Mouse (Mus musculus) induced T-regulatory cell, adult 2 months (primary cell): ENCODE measurements around the gene Suclg1.

Experiments used
- DNase-seq: peaks from one replicate; pipeline ENCODE4 v3.0.0-alpha.2; 2012; ENCODE audit warnings: low read depth

Suclg1 gene

DNA sequence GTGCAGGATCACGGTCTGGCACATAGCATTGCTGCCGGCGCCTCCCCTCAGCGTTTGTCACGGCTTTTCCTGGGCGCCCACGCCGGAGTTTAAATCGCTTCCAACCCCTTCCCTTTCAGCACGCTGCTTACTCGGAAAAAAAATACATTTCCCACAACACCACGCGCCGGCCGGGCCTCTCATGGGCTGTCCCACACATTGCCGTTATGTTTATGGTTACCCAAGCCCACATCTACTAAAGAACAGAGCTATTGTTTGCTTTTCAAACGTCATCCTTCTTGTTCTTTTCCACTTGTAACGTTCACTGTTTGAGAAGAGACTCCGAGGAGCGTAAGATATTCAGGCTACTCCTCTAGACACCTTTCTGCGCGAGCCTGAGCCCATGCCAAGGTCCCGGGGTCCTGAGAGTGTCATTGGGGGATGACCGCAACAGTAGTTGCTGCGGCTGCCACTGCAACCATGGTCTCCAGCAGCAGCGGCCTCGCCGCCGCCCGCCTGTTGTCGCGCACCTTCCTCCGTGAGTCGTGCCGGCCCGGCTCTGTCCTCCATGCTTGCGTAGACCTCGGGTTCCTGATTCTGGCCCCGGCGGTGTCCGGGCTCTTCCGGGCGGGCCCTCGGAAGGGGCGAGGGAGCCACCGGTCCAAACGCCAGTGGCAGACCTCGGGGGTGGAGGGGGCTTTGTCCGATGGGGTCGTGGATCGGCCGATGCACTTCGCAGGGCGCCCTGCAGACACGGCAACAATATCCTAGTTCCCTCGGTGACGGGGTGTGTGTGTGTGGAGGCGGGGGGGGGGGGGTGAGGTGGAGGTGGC is at the start of gene Suclg1:
TSS of gene Suclg1 (plus strand) at position 146 of the 812 bp plus-strand sequence.
- DNase-seq = peak; percentile 95

DNA sequence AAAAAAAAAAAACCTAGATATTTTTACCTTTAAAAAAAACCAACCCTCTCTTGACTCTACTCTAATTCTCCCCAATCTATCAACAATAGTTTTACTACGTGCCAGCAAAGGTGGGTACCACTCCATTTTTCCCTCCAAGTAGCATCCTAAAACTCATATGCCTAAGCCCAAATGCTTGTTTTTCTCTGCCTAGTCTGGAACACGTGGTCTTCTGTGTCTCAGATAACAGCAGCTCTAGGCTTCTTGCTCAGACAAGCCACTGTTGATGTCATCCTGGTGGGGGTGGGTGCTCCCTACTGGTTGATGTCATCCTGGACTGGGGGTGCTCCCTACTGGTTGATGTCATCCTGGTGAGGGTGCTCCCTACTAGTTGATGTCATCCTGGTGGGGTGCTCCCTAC is 44.5 kb upstream of the Suclg1 start:
- no peak for DNase-seq

DNA sequence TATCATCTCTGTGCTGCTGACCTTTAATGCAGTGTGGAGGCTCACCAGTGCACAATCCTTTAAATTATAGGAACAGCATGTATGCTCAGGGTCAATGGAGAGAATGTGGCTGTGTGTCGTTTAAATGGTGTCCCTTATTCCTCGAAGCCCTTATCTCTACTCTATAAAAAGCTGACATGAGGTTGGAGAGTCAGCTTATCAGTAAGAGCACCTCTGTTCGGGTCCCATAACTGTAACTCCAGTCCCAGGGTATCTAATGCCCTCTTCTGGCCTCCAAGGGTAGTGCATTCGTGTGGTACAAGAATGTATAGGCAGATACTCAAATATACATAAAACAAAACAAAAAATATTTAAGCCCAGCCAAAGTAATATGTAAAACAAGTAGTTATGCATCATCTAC is 43.2 kb upstream of the Suclg1 start:
- DNase-seq = peak; percentile 29

DNA sequence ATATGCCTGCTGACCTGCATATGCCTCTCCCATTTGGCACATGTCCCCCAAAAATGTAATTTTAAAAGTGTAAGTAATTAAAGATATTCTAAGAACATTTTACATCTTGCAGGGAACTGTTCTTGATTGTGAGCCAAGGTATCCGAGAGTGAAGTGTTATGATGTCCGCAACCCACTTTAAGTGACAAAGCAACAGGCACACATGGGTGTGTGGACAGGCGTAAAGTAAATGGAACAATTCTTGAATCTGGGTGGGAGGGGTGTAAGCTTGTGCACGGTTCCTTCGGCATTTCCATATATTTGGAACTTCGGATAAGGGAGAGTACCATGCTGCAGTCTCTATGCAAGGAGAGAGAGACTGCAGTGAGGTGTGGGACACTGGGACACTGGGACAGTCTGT is 38.6 kb upstream of the Suclg1 start:
- no peak for DNase-seq

DNA sequence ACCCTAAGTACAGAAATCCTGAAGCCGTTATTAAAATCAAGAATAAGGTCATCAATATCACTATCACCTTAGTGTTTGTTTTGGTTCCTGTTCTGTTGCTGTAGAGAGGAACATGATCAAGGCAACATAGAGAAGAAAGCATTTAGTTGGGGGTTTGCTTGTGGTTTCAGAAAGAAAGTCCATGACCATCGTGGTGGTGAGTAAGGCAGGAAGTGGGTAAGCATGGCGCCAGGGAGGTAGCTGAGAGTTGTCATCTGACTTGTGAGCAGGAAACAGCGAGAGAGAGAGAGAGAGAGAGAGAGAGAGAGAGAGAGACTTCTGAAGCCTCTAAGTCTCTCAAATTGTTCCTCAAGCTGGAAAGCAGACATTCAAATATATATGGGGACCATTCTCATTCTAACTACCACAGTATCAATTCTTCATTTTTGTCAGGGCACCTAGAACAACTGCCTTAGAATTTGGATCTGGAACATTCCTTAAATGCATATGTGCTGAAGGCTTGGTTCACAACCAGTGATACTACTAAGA is 37.7 kb upstream of the Suclg1 start:
- DNase-seq = peak; percentile 81

DNA sequence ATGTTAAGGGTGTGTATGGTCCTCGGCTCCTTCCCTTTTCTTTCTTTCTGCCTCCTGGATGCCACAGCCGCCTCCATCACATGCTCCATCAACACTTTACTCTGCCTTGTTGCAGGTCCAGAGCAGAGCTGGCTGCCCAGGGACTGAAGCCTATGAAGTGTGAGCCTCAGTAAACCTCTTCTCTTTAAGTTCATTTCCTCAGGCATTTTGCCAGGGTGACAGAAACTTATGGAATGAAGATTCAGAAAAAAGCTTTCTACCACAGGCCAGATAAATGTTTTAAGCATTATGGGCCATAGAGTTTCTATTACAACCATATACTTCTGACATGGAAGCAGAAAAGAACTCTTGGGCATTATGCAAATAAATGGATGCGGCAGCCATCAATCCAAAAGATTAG is 37.1 kb upstream of the Suclg1 start:
- no peak for DNase-seq

DNA sequence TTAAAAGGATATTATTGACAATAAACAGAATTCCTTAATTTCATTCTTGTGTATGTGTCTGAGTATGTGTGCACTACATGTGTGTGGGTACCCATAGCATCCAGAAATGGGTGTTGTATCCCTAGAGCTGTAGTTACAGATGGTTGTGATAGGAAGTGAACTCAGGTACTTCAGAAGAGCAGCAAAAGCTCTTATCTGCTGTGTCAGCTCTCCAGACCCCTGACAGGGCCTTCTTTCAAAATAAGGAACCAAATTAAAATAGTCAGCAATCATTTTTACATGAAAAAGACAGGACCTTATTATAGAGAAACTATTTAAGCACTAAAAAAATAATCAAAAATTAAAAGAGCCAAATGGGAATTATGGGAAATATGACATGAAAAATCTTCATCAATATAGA is 36.6 kb upstream of the Suclg1 start:
- DNase-seq = no peak

DNA sequence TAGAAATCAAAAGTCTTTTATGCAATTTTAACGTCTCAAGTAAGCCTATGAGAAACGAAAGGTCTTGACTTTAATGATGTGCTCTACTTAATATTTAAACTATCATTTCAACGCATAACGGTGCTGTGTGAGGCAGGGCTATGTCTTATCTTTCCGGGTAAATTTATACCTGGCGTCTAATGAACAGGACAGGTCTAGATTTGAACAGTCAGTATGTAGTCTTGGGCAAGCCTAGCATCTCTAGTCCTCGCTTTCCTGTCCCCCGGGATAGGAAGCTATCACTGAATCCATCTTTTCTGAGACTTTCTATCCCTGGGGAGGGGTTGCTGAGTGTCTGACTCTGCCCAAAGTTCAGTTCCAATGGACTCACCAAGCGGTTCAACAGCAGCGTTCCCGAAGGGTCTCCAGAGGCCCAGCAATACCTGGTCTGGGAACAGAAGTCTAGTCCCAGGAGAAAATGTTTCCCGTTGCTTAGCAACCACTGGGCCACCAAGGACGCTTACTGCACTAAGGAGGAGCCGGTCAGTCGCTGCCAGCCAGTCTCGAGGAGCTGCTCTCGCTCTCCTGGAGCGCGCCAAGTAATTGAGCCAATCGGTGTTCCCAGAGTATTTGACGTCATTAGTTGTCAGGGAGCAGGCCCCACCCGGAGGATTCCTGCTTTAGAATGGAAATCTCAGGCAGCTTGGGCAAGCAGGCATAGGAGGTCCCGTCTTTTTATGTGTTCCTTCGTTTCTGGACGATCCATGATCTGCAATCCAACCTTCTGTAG is 26.8 kb upstream of the Suclg1 start, which contains the start of gene Dnah6:
TSS of gene Dnah6 (minus strand) at position 463 of the 769 bp plus-strand sequence.
- peak; percentile 63 for DNase-seq

DNA sequence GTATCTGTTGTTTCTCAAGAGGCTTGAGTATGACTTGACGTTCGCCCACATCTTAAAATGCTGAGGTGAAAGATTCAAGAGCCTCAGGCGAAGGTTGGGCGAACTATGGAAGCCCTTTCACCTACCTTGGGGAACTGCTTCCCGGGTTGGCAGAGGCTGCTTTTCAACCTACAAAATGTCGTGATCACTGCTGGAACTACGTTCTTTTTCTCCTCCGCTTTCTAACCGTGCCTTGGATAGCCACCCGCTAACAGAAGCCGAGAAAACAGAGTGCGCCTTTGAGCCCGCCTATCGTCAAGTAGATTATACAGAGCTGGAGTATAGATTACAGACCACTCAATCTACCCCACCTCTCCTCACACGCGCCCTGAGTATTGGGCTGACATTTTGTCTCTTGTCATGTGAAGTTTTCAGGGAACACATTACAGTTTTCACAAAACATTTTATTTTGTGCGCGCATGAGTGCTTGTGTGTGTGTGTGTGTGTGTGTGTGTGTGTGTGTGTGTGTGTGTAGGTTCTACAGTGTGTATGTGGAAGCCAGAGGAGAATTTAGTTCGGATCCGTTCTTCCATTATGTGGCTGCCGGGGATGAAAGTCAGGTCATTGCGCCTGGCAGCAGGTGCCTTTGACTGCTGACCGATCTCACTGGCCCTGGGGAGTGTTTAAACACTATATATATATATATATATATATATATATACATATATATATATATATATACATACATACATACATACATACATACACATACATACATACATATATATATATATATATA is 26.0 kb upstream of the Suclg1 start:
- no peak for DNase-seq

DNA sequence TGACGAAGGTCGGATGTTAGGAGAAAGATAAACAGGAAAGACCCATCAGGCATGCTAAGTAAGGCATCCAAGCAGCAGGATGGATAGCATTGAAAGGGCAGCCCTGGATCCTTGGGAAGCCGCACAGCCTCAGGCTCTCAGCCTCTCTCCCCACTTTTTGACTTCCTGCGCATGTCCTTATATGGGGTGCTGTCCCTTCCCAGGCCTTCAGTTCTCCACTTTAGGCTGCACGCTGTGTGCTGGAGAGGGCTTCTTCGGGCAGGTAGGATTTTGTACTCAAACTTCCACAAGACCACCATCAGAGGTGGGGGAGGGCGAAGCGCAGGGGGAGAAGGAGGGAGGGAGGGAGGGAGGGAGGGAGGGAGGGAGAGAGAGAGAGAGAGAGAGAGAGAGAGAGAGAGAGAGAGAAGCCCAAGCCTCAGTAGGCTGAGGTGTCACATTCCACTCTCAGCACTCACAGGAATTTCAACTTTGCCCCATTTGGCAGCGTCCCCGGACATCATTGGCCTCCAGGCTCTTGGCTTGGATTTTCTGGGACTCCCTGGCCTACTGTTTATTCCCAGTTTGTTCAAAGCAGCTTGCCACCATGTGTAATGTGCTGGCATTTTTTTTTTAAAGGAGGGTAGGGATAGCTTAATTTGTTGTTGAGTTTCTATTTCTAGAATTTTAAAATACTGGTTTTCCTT is 25.2 kb upstream of the Suclg1 start:
- DNase-seq = no peak

DNA sequence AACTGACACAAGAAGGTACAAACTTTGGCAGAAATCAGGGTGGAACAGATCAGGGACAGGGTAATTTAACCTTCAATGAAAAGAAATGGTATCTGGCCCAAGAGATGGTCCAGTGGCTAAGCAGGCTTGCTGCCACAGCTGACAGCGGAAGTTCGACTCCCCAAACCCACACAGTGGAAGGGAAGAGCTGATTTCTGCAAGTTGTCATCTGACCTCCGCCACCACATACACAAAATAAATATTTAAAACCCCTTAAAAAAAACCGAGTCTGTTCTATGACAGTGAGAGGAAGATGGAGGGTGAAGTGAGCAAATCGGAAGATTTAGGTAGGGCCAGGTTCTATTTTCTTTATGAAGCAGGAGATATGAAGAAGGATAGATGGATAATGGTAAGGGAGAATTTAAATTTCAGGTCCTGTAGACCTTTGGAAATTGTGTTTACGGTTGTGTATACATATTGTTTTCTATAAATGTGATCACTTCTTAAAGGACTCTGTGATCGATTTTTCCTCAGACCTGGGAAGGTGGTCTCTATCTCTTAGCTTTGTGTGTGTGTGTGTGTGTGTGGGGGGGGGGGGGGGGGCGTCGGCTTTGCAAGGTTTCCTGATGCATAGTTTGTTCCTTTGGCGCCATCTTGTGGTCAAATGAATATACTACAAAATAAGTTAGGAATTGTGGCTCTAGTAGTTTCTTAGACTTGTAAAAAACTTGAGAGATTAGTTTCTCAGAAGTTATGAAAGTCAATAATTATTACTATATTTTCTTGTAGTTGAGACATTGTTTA is 20.6 kb upstream of the Suclg1 start:
- peak; percentile 82 for DNase-seq

DNA sequence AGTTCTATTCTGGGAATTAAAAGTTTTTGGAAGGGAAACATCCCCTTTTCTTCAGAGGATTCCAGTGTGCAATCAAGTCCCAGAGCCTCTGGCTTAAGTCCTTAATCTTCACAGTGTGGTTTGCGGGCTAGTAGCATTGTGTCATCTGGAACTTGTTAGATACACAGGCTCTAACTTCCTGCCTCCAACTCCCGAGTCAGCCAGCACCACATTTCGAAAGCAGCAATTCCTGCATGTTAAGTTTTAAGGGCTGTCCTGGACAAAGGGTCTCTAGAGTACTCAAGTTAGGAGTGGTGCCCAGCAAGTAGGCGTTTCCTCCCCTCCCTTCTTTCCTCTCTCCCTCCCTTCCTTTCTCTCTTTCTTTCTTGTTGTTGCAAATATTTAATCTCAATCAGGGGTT is 19.8 kb upstream of the Suclg1 start:
- DNase-seq = peak; percentile 17

DNA sequence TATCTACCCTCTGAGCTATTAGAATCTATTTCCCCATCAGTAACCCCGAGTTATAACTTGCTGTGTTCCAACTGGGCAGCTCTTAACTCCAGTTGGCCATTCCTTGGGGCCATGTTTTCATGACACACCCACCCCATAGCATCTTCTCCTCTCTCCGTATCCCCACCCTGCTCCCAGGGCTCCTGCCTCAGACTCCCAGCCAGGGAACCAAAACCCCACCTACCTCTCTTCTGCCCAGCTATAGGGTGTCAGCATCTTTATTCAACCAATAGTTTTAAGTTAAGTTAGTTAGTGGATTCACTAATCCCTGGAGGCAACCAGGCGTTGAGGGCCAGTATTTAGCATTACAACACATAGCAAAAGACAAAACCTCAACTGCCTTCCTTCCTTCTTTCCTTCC is 19.3 kb upstream of the Suclg1 start:
- no peak for DNase-seq

DNA sequence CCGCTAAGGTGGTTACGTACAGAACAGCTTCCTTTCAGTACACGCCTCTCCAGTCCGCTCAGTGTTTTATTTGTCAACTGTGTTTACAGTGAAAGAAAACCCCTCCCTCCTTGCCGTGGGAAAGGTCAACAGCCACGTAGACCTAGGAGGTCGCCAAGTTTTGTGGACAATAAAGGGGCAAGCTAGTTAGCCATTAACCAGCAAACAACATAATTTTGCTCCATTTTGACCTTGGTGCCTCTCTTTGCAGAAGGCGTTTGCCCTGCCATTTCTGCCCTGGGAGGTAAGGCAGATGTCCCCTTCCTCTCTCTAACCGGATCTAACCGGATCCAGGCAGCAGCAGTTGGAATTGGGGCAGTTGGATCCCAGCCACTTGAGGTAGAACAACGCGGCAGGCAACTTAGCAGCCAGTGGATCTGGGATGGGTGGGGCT is 16.0 kb upstream of the Suclg1 start:
- no peak for DNase-seq

DNA sequence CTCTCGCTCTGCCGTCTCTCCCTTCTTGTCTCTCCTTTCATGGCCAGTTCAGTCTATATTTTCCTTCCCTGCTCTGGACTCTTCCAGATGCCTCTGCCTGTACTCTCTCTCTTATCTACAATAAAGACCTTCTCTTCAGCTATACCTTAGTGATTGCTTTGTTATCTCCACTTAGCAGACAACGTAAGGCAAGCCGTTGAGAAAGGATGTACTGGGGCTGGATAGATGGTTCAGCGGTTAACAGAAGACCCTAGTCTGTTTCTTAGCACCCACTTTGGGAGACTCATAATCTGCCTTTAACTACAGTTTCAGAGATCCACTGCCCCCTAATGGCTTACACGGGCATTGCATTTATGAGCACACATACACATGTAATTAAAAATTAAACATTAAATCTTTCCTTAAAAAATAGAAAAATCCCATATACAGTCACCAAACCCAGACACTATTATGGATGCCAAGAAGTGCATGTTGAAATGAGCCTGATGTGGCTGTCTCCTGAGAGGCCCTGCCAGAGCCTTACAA is 14.9 kb upstream of the Suclg1 start:
- DNase-seq = peak; percentile 62

DNA sequence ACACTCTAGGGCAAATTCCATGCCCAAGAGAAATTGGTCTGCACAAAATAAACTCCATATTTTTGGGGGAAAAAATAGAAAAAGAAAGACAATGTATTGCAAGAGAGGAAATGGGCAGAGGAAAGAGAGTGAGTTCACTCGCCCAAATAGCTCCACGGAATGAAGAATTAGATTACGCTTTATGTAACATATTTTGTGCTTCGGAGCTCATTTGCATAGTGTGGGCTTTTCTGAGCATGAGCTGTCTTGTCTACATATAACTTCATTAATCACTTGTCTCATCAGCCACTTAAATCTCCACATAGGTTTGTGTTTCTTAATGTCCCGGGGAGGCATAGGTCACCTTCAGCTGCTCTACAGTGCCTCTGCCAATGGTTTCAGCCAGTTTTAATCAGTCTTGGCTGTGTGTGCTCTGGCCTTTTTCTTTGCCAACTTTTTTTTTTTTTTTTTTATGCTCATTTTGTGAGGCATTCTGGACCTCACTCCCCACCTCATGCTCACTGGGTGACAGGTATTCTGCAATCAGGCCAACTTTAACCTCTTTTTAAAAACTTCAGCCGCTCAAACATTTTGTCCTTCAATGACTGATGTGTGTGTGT is 13.8 kb upstream of the Suclg1 start:
- no peak for DNase-seq

DNA sequence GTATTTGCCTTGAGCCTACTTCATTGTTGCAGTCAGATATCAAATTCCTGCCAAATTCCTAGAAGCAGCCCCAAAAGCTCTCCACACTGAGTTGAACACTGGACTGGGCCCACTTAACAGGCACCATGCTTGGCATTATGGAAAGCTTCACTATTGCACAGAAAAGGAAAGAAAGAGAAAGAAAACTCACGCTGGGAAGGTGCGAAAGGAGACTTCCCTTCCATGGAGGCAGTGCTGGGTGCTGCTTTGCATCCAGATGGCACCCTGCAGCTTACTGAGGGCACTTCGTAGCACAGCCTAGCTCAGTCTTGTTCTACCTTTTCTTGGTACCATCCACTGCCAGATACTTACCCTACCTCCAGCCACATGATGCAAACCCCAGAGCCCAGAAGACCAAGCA is 12.5 kb upstream of the Suclg1 start:
- DNase-seq = no peak

DNA sequence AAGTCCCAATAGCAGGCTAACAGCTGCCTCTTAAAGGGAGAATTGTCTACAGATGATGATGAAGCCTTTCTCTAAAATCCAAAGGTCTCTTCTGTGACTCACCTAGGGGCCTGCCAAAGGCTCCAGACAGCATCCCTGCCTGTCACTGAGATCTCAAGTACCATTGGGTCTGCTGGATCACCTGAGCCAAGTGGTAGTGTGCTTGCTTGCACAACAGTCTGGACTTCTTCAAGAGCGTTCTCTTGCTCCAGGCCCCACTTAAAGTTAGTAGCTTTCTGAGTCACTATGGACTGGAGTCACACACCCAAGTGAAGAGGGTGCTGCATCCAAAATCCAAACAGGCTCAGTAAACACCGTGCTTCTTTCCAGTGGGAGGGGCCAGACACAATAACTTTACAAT is 1.4 kb upstream of the Suclg1 start:
- no peak for DNase-seq

DNA sequence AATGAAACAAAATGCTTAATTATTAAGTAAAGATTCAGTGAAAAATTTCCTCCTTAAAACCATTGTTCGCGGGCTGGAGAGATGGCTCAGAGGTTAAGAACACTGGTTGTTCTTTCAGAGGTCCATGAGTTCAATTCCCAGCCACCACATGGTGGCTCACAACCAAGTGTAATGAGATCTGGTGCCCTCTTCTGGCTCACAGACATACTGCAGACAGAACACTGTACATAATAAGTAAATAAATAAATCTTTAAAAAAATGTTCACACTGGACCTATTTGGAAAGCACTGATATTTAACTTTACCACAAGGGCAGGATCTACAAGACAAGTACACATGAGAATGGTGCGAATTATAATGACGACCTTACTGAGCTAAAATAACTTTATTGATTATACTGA is 730 bp upstream of the Suclg1 start:
- peak; percentile 82 for DNase-seq

DNA sequence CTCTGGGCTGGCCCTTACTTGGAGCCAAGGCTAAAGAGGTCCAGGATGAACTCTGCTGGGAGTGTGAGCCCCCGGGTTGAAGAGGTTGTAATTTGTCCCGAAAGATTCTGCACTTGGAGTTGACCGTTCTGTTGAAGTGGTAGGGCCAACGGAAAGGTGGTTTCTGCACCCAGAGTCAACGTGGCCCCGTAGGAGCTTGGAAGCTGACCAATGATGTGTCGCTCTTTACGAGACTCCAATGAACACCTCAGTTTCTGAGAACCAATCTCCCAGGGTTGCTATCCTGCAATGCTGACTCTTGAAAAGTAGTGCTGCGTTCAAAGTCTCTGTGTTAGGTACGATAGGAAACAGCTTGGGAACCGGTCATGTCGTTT is 854 bp downstream of the Suclg1 start:
- DNase-seq = peak; percentile 45
